Mouse (Mus musculus) cerebellum, adult 11 months (tissue): ENCODE data around the gene March10.

Experiments used
- DNase-seq: peaks from one replicate; pipeline ENCODE4 v3.0.0; 2022

March10 gene

DNA sequence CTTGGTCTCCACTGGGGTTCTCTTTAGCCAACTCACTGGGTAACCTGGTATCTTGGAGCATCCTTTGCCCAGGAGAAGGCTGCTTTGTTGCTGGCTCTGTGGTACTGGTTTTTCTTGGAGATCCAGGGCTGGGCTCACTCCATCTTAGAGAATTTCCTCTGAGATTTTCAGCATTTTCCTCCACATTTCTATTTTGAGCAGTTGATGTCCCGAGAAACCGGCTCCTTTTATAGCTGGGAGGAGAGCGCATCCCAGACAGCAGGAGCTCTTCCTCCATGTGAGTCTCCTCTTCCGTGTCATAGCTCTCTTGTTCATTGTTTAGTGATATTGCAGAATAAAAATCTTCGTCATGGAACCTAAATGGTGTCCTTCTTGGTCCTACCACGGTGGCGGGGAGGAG lies 66.2 kb downstream of the March10 start:
- DNase-seq: no peak

GRCm38 (mm10) chr11:105388636-105389035 lies 67.9 kb downstream of the March10 start:
- DNase-seq: no peak

GRCm38 (mm10) chr11:105385266-105385665 lies 71.3 kb downstream of the March10 start:
- DNase-seq: no peak

DNA sequence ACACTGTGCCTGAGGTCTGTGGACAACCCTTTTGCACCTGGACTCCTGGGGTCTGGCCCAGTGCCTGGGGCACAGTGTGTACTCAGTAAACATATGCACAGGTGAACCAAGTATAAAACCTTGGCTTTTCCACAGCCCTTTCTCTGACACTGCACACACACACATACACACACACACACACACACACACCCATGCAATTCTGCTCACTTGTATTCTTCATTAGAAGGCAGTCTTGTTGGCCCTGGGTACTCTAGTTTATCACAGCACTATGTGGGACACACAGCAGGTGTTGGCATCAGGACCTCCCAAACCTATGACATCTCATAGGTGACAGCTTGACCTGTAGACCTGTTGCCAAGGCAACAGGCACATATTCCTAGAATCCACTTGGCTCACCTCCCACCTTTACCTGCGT lies 80.7 kb downstream of the March10 start:
- DNase-seq: peak; percentile 18

DNA sequence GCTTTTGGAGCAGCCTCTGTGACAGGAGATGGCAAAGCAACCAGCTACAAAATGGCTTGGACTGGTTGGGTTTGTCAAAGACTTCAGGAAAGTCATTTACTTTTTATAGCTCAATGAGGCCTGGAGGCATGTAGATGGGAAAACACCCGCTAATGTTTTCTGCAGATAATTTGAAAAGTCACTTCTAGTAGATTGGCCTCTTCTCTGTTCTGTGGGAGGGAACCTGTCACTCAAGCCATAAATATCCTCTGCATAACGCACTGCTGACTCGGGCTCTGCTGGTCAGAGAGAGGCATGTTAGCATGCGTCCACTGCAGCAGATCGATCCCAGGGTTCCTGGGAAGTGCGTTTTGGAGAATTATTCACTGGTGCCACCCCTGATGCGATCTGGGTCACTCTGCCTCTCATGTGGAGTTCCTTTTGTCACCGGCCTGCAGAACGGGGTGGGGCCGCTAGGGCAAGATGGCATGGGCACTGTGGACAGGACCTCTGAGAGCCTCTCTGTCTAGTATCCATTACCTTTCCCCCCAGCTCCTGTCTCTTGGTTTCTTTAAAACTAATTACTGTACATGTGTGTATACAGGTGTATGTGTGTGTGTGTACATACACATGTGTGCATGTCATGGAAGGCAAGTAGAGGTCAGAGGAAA lies 81.9 kb downstream of the March10 start:
- no peak for DNase-seq

DNA sequence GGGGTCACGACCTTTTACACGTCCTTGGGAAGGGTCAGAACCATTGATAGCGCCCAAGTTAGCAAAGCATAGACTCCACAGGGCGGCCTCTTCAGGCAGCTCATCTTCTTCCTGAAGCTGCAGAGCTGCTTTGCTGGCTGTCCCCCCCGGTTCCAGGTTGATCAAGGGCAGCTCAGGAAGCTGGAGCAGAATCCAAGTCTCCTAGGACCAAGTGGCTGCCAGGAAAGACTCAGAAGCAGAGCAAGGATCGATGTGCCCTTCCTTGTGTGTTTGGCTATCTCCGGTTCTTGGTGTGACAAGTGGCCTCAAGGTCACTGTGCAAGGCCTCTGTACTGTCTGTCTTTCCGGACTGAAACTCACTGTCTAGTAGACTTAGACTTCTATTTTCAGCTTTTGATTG lies 82.7 kb downstream of the March10 start:
- DNase-seq: no peak

DNA sequence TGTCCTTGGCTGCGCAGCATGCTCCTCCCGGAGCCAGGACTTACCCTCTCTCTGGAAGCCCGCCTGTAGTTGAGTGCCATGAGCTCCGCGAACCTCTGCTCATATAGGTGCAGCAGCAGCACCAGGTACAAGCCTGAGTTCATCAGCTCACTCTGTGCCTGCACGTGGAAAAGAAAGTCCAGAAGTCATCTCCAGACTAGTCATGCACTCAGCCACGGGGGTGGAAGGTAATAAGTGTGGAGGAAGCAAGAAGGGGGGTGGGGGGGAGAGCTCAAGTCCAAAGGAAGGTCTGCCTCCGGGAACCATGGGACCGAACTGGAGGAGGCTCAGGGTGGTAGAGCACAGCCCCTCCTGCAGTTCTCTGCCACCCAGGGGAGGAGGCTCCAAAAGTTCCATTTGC lies 84.7 kb downstream of the March10 start:
- no peak for DNase-seq

GRCm38 (mm10) chr11:105369526-105370386 lies 86.8 kb downstream of the March10 start:
- DNase-seq: no peak

GRCm38 (mm10) chr11:105368833-105369232 lies 87.7 kb downstream of the March10 start:
- no peak for DNase-seq

DNA sequence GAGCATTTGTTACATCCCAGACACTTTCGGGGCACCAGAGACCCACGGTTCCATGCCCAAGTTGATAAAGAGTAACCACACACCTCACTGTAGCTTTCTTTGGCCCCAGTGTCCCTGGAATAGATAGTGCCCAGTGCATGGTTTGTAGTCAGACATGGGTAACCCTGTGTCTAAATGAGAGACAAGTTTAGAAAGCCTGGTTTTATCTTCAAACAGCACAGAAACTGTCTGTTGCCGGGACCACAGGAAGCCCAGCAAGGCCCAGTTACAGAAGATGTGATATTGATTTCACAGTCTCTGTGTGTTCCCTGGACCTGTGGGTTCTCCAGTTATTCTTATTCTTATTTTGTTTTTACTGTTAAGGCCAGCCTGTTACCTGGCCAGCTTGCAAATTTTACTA lies 89.4 kb downstream of the March10 start:
- no peak for DNase-seq

GRCm38 (mm10) chr11:105366051-105366450 lies 90.5 kb downstream of the March10 start:
- no peak for DNase-seq

GRCm38 (mm10) chr11:105365611-105366010 lies 90.9 kb downstream of the March10 start:
- DNase-seq: no peak

DNA sequence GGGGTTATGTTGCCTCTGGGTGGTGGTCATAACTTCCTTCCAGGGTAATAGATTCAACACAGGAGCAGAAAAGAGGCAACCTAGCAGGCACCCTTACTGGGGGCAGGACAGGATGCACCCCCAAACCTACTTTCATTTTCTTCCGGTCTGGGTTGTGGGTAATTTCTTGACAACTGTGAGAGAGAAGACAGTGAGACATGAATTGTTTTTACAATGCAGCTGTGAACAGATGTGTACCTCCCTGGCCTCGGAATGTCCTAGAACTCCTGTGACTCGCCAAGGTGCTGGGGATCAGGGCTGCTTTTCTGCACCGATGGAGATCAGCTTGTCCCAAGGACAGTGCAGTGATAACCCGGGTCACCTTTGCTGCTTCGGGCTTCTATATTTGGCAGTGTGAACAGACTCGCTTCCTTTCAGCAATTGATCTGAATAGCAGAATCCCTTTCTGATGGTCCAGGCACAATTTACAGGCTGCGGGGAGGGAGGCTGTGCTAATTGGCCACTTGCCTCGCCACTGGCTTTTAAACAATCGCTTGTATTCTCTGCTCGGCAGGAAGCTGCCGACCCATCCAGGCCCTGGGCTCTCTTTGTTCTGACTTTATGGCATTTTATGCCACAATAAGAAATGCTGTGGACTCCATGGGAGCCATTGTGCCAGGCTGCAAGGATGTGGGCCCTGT lies 92.0 kb downstream of the March10 start:
- no peak for DNase-seq

- no peak for DNase-seq
These were observed 92.7 kb downstream of the March10 start for GRCm38 (mm10) chr11:105363598-105364385.

DNA sequence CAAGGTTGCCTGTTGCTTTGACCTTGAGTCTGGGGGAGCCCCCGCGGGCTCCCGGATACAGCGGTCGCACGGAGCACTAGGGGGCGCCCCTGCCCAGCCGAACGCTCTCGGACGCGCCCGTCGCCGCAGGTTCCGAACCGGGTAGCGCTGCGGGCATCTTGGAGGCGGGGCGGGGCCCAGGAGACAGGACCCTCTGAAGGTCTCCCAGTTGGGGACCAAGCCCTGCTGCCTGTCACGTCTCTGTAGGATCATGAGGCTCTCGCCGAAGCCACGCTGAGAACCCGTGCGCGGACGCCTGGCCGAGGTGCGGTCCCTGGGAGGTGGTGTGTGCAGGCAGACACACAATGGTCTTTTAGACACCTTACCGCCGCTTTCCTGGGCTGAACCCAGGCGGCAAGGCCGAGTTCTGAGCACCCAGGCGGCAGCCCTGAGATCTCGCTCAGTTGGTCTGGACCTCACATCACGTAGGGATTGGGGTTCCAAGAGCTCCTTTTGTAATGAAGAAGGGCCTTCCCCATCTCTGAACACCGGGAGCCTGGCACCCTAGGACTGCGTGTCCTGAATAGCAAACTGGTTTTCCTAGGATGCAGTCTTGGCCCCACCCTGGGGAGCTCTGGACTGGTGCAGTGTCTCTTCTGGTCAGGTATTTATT lies 93.5 kb downstream of the March10 start:
- peak; percentile 60 for DNase-seq

DNA sequence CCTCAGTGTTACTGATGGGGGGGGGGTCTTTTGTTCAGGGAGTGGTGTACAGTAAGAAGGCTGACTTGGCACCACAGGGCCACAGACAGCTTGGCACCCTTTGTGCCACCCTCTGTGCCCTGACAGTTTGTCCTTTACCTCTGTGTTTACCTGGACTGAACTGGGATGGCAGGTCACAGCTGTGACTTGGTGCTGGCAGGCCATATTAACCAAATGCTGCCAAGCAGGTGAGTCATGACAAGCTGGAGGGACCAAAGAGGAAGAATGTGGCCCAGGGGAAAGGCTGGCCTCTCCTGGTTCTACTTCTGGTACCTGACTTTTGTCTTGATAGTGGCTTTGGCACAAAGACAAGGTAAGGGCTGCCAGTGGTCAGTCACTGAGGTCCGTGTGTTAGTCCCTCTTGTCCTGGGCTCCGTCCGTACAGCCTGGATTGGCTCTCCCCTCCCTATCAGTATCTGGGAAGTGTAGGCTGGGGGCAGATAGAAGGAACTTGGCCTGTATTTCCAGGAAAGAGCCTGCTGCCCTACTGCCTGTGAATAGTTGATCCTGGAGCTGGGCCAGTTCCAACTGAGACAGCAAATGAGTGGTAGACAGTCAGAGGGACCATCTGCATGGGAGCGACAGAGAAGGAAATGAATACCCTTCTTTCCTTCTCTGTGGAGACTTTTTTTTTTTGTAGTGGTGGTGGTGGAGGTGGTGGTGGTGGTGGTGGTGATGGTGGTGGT lies 94.3 kb downstream of the March10 start:
- peak; percentile 22 for DNase-seq

- no peak for DNase-seq
These were observed 100.2 kb downstream of the March10 start for GRCm38 (mm10) chr11:105356301-105356700.

DNA sequence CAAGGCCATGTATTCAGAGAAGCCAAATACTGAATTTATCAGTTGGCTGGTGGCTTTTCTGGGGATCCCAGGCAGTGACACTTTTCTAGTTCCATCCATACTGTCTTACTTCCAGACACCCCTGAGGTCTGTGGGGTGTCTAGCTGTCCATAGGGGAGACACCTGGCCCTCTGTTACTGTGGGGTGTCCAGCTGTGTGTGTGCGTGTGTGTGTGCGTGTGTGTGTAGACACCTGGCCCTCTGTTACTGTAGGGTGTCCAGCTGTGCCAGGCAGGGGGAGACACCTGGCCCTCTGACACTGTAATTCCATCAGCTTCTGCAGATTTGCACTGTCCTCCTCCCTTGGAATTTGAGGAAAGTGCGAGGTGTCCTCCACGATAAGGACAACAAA lies 102.6 kb downstream of the March10 start:
- DNase-seq: peak; percentile 17

DNA sequence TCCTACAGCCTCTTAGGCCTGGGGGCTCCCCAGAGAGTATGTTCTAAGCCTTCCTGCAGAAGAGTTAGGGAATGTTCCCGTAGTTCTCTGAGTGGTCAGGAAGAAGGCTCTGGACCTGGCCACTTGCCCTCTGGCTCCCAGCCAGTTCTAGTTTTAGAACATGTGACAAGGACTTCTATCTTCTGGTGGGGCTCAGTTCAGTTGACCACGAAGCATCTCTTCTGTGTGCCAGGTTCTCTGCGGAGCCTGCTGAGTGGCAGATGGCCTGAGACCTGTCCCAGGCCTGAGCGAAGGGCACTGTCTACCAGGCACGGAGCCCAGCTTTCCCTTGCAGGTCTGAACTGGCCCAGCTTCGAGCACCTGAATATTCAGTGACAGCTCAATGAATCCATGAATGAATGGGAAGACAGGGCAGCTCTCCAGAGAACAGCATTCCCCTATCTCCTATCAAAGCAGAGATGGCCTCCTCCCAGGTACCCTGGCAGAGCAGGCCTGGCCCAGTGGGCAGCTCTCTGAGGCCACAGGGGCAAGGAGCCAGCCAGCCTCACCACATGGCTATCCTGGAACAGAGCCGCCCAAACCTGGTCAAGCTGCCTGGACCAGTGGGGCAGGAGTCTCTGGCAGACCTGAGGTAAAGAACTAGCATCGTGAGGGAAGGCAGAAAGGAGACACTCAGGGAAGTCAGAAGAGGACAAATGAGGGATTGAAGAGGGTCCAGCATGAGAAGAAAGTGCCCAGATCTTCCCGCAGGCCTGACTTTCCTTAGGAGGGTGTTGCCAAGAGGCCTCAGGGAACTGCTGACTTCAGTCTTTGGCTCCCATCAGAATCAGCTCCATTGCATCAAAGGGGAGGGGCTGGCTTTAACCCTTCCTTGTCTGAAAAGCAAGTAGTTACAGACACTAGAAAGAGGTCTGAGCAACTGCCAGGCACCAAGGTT lies 103.3 kb downstream of the March10 start:
- DNase-seq: peak; percentile 99

DNA sequence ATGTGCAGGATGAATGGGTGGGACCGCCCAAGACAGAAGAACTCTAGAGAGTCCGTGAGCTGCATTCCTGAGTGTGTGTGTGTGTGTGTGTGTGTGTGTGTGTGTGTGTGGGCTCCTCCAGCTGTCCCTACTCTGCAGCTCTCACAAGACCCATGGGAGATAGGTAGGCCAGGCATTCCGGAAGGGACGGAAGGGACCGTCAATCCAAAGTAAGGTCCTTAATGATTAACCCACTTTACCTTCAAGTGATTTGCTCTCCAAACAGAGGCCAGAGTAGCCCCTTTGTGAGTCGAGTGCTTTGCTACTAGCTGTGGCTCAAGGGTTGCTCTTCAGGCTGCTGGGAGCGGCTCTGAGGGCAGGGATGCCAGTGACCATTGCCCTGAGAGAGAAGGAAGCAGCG lies 104.4 kb downstream of the March10 start:
- DNase-seq: no peak

GRCm38 (mm10) chr11:105350643-105351042 lies 105.9 kb downstream of the March10 start:
- no peak for DNase-seq
